Mouse (Mus musculus): Measurements from ENCODE around the gene Mrpl47. TPM values are rescaled to one million over a fixed set of nuclear protein-coding genes. Genes with fewer than 3 reads are reported as not detected.
"Not testable (repeated sequence)": the region's sequence is repeated elsewhere in the genome, so short reads cannot be mapped to it uniquely, and the experiment has no call there.

Mrpl47 gene
- polyA plus RNA-seq (2015; fragmentation: Nextera tagmentation; extraction: Ambion mirVana): 27.6 and 37.8 TPM in 2 replicates

DNA sequence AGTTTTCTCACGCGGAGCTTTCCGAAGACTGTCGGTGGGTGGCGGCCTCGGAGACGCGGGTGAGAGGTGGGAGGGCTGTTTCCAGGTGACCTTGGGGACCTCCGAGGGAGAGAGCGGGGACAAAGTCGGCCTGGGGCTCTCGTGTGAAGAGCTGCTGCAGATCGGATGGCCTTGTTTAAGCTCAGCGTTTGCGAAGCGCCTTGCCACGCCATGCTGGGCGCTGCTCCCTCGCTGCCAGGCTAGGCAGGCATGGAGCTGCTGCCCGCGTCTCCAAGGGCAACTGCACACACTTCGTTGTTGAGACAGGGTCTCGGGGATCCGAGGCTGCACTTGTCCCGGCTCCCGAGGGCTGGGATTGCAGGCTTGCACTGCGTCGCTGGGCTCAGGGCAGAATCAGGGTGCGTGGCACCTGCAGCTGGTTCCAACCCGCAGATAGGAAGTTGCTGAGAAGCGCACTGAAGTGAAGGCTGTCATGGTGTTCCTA, at the start of gene Mrpl47:
Gene Mrpl47, minus strand, starts transcription at position 434 of the 484 bp plus-strand sequence.
- Histone ChIP-seq H3K4me2 (peak within 1 kb of the TSS; percentile 85), H3K9ac (peak within 1 kb of the TSS; percentile 95), H3K36me3 (peaks cover 59% of the 10 kb centered on the region), H3K4me1 (peaks cover 34% of the 10 kb centered on the region), H3K4me3 (peak within 1 kb of the TSS; percentile 96), H3K9me3 (no peaks in the 10 kb centered on the region), H3K27ac (replicated peaks) (peak within 1 kb of the TSS; percentile 94), H3K27me3 (replicated peaks) (no peaks in the 10 kb centered on the region)
- ATAC-seq (ENCODE audit: extremely low read depth, insufficient number of reproducible peaks, low FRiP score, low TSS enrichment): peak; percentile 29; the same call in 1 of the 2 replicates
- WGBS: under 1% methylated on average over 28 of the region's 31 CpGs

DNA sequence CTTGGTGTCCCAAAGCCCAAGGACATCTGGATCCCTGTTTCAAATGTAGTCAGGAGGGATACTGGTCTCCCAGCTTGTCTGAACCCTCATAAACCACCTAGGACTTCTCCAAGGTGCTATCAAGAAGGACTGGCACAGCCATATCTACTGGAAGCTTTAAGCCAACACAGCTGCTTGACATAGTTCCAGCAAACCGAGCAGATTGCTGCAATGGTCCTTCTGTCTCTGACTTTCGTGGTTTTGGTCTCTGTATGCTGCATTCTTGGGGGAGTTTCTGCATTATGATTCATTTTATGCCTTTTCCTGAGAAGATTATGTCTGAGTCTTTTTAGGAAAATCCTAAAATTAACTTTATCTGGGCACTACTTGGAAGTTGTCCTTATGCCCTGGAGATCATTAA, 33.4 kb upstream of the Mrpl47 start:
- H3K4me2 ChIP-seq: no peak overlapping the region
- H3K9me3 ChIP-seq: no peaks in the 10 kb centered on the region
- no peak for ATAC-seq (ENCODE audit: extremely low read depth, insufficient number of reproducible peaks, low FRiP score, low TSS enrichment)
- no peaks in the 10 kb centered on the region for H3K27me3 ChIP-seq (replicated peaks)
- WGBS: 74% methylated on average over 2 of the region's 2 CpGs
- no peak overlapping the region for H3K9ac ChIP-seq
- no peaks in the 10 kb centered on the region for H3K4me1 ChIP-seq
- H3K36me3 ChIP-seq: no peaks in the 10 kb centered on the region
- H3K4me3 ChIP-seq: no peak overlapping the region
- no peak overlapping the region for H3K27ac ChIP-seq (replicated peaks)

DNA sequence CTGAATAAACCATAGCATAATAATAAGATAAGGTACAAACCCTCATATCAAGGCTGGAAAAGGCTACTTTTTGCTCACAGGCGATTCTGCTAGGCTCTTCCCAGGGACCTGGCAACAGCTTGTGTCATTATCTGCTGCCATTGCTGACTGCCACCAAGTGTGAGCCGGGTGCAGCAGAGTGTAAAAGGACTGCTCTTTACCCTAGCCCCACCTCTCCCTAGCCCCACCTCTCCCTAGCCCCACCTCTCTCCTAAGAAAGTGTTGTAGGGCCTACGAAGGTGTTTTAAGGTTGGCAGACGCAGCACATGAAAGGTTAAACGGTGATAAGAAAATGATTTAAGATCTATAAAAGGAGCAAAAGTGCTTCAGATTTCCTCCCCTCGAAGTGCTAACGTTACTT, 26.5 kb upstream of the Mrpl47 start:
- Histone ChIP-seq H3K4me1 (no peaks in the 10 kb centered on the region), H3K36me3 (no peaks in the 10 kb centered on the region), H3K4me2 (no peak overlapping the region), H3K9ac (no peak overlapping the region), H3K27me3 (replicated peaks) (no peaks in the 10 kb centered on the region), H3K9me3 (no peaks in the 10 kb centered on the region), H3K27ac (replicated peaks) (no peak overlapping the region), H3K4me3 (no peak overlapping the region)
- 42% methylated on average over 7 of the region's 7 CpGs for WGBS
- ATAC-seq (ENCODE audit: extremely low read depth, insufficient number of reproducible peaks, low FRiP score, low TSS enrichment): no peak

DNA sequence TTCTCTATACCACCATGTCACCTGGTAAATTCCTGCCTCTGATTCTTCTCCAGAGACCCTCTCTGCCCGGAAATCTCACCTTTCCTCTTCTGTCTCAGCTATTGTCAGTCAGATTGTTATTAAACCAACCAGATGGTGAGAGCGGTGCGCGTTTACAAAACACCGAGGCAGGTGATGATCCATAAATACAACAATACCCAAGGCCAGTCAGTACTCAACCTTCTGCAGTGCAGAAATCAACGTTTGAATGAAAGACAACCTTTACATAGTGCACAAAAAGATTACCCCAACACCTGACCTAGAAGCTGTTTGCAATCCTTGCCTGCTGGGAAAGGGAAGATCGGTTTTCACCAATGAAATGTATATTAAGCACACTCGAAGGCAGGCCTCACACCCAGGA, 25.6 kb upstream of the Mrpl47 start:
- Histone ChIP-seq H3K4me3 (no peak overlapping the region), H3K9ac (no peak overlapping the region), H3K4me2 (no peak overlapping the region), H3K4me1 (no peaks in the 10 kb centered on the region), H3K36me3 (0 out of 2 replicates have a peak, but pooled peaks cover under 1% of the 10 kb centered on the region), H3K27ac (replicated peaks) (no peak overlapping the region), H3K9me3 (no peaks in the 10 kb centered on the region), H3K27me3 (replicated peaks) (no peaks in the 10 kb centered on the region)
- 65% methylated on average over 8 of the region's 8 CpGs for WGBS
- no peak for ATAC-seq (ENCODE audit: extremely low read depth, insufficient number of reproducible peaks, low FRiP score, low TSS enrichment)

DNA sequence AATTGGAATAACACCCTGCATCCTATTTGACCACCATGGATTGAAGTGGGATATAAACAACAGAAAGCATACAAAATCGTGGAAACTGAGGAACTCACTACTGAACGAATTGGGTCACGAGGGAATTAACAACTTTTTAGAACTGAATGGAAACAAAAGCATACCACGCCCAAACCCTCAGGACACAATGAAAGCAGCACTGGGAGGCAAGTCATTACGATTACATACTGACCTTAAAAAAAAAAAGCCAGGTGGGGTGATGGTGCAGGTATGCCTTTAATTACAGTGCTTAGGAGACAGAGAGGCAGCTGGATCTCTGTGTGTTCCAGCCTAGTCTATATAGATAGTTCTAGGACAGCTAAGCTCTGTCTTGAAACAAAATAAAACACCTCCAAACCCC, 21.8 kb upstream of the Mrpl47 start:
- Histone ChIP-seq H3K36me3 (peaks cover 21% of the 10 kb centered on the region), H3K9me3 (no peaks in the 10 kb centered on the region), H3K4me2 (no peak overlapping the region), H3K4me1 (peaks cover 7% of the 10 kb centered on the region; the same call in 1 of the 2 replicates), H3K27me3 (replicated peaks) (no peaks in the 10 kb centered on the region), H3K9ac (no peak overlapping the region), H3K27ac (replicated peaks) (no peak overlapping the region), H3K4me3 (no peak overlapping the region)
- no peak for ATAC-seq (ENCODE audit: extremely low read depth, insufficient number of reproducible peaks, low FRiP score, low TSS enrichment)
- 73% methylated on average over 5 of the region's 5 CpGs for WGBS

DNA sequence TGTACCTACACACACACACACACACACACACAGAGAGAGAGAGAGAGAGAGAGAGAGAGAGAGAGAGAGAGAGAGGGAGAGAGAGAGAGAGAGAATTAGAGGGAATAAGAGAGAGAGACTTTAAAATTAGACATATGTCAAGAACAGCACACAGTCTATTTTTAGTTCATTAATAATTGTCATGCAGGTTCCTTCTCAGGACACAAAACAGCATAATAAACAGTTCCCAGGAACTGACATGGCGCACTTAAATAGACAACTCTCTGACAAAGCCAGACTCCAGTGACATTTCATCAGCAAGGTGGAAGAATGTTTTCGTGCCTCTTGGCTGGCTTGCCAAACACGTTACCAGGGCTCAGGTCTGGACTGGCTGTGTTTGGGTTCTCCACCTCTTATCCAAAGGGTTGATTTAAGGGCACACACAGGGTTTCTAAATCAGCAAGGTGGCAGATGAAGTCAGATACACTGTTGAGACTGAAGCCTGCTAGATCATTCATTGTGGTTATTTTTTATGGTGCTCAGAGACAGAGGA, 17.0 kb upstream of the Mrpl47 start:
- H3K4me3 ChIP-seq: no peak overlapping the region
- H3K27me3 ChIP-seq (replicated peaks): no peaks in the 10 kb centered on the region
- no peak overlapping the region for H3K4me2 ChIP-seq
- peaks cover 13% of the 10 kb centered on the region for H3K4me1 ChIP-seq
- peaks cover 64% of the 10 kb centered on the region for H3K36me3 ChIP-seq
- 62% methylated on average over 3 of the region's 3 CpGs for WGBS
- H3K9me3 ChIP-seq: no peaks in the 10 kb centered on the region
- H3K9ac ChIP-seq: no peak overlapping the region
- peak overlapping the region; percentile 33 for H3K27ac ChIP-seq (replicated peaks)
- no peak for ATAC-seq (ENCODE audit: extremely low read depth, insufficient number of reproducible peaks, low FRiP score, low TSS enrichment)

DNA sequence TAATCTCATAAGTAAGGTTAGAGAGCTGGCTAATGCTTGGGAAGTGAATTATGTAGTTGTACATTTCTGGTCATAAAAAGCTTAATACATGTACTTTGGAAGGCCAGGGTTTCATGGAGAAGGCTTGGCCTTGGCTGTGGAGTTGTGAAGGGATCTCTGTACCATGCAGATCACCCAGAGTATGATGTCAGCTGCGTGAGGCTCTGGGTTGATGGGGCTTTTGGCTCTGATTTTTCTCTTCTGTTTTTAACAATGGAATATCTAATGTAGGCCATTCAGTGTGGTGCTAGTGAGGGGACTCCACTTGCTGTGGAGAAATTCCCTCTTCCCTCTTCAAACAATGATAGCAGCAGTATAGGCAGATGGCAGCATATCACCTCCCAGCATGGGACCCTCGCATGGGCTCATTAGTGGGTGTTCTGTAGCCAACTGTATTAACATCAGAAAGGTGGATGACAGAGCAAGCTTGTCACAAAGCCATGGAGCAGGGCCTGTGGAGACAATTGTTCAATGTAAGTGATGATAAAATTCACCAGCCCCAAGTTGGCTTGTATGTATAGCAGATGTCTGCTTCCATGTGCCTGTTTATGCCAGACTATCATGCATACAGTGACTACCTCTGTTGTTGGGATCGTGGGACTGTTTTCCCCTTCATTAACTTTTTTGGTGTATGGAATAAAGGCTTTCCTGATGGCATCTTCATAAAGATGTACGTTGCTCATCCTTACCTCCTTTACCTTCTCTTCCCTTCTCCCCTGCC, 12.6 kb upstream of the Mrpl47 start:
- H3K4me1 ChIP-seq: peaks cover 13% of the 10 kb centered on the region
- no peak overlapping the region for H3K27ac ChIP-seq (replicated peaks)
- H3K9me3 ChIP-seq: peaks cover 5% of the 10 kb centered on the region; the same call in 1 of the 2 replicates
- H3K27me3 ChIP-seq (replicated peaks): no peaks in the 10 kb centered on the region
- no peak overlapping the region for H3K4me3 ChIP-seq
- no peak overlapping the region for H3K4me2 ChIP-seq
- peaks cover 89% of the 10 kb centered on the region for H3K36me3 ChIP-seq
- no peak overlapping the region for H3K9ac ChIP-seq
- WGBS: 85% methylated on average over 4 of the region's 4 CpGs
- no peak for ATAC-seq (ENCODE audit: extremely low read depth, insufficient number of reproducible peaks, low FRiP score, low TSS enrichment)

DNA sequence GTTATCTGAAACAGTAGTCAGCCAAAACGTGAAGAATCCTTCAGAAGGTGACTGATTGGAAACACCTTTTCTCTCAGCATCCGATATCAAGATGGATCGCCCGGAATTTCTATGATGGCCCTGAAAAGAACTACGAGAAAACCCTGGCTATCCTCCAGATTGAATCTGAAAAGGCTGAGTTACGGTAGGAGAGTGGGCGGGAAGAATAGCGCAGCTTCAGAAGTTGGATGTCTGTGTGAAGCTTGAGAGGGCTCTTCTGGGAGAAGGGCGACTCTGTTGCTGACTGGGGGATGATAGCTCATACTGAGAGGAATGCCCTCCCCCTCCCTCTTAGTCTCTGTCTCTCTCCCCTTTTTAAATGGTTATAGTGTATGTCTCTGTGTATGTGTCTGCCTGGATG, 11.0 kb upstream of the Mrpl47 start:
- H3K27ac ChIP-seq (replicated peaks): no peak overlapping the region
- ATAC-seq (ENCODE audit: extremely low read depth, insufficient number of reproducible peaks, low FRiP score, low TSS enrichment): no peak
- 80% methylated on average over 9 of the region's 9 CpGs for WGBS
- H3K4me3 ChIP-seq: no peak overlapping the region
- H3K9ac ChIP-seq: no peak overlapping the region
- H3K9me3 ChIP-seq: peaks cover 5% of the 10 kb centered on the region; the same call in 1 of the 2 replicates
- no peaks in the 10 kb centered on the region for H3K27me3 ChIP-seq (replicated peaks)
- H3K4me1 ChIP-seq: no peaks in the 10 kb centered on the region
- H3K36me3 ChIP-seq: peaks cover 91% of the 10 kb centered on the region
- no peak overlapping the region for H3K4me2 ChIP-seq

DNA sequence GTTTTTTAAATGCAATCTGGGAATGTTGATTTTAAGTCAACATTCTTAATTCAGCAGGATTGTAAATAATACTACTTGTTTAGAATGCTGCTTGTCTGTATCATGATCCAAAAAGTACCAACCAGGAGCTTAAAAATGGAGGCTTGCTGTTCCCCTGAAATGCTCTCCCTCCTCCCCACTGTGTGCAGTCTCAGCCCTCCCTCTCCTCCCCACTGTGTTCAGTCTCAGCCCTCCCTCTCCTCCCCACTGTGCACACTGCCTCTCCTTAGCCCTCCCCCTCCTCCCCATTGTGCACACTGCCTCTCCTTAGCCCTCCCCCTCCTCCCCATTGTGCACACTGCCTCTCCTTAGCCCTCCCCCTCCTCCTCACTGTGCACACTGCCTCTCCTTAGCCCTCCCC, 8.0 kb upstream of the Mrpl47 start:
- H3K4me3 ChIP-seq; H3K9ac ChIP-seq; H3K9me3 ChIP-seq; H3K4me1 ChIP-seq; H3K27me3 ChIP-seq (replicated peaks); ATAC-seq (ENCODE audit: extremely low read depth, insufficient number of reproducible peaks, low FRiP score, low TSS enrichment); H3K27ac ChIP-seq (replicated peaks); H3K4me2 ChIP-seq: not testable (repeated sequence)
- H3K36me3 ChIP-seq: peaks cover 89% of the 10 kb centered on the region

DNA sequence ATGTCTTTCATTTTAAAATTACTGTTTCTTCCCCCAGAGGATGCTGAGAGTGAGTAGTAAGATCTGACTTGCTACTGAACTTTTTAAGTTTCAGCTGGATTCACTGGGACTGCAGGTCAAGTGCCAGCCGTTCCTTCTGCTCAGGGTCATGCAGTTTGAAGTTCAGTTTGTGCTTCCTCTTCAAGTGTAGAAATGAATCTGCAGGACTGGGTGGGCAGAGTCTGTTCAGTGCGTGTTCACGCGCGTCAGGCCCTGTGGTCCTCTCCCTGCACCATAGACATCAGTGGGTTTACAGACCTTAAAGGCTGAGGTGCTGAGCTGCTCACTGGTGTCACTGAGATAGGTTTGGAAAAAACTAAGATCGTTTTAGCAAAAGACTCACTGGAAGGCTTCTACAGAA, 7.6 kb upstream of the Mrpl47 start:
- no peak overlapping the region for H3K9ac ChIP-seq
- no peak overlapping the region for H3K27ac ChIP-seq (replicated peaks)
- H3K4me2 ChIP-seq: no peak overlapping the region
- no peaks in the 10 kb centered on the region for H3K27me3 ChIP-seq (replicated peaks)
- WGBS: 86% methylated on average over 6 of the region's 6 CpGs
- peaks cover 89% of the 10 kb centered on the region for H3K36me3 ChIP-seq
- H3K4me3 ChIP-seq: no peak overlapping the region
- no peaks in the 10 kb centered on the region for H3K4me1 ChIP-seq
- ATAC-seq (ENCODE audit: extremely low read depth, insufficient number of reproducible peaks, low FRiP score, low TSS enrichment): no peak
- H3K9me3 ChIP-seq: peaks cover 5% of the 10 kb centered on the region; the same call in 1 of the 2 replicates

DNA sequence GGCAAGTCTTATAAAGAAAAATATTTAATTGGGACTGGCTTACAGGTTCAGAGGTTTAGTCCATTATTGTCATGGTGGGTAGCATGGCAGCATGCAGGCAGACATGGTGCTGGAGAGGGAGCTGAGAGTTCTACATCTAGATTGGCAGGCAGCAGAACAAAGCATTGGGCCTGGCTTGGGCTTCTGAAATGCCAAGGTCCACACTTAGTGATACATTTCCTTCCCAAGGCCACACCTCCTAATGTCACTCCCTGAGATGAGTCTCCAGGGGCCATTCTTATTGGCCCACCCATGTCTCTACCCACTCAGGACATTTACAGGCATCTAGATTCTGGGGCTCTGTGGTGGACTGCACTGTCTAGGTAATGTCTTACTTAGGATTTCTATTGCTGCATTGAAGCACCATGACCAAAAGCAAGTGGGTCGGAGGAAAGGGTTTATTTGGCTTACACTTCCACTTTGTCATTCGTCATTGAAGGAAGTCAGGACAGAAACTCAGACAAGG, 4.9 kb upstream of the Mrpl47 start:
- peaks cover 5% of the 10 kb centered on the region; the same call in 1 of the 2 replicates for H3K9me3 ChIP-seq
- no peak overlapping the region for H3K9ac ChIP-seq
- H3K27ac ChIP-seq (replicated peaks): no peak overlapping the region
- H3K4me2 ChIP-seq: no peak overlapping the region
- no peaks in the 10 kb centered on the region for H3K27me3 ChIP-seq (replicated peaks)
- no peak for ATAC-seq (ENCODE audit: extremely low read depth, insufficient number of reproducible peaks, low FRiP score, low TSS enrichment)
- H3K4me1 ChIP-seq: peaks cover 25% of the 10 kb centered on the region
- WGBS: 84% methylated on average over 2 of the region's 2 CpGs
- H3K36me3 ChIP-seq: peaks cover 84% of the 10 kb centered on the region
- no peak overlapping the region for H3K4me3 ChIP-seq

Measured in heart, embryonic 13.5 days (tissue).